Mouse (Mus musculus) midbrain, embryonic 12.5 days (tissue): ENCODE measurements around the gene Cdc34. TPM values are rescaled to one million over a fixed set of nuclear protein-coding genes. Genes with fewer than 3 reads are reported as not detected.
A peak's percentile ranks its signal among the peaks of the same experiment; 100 is the strongest.

ENCODE experiments used
- ATAC-seq: fragments of 200-750 bp; cut with Nextera tagmentation; 2 replicates; pipeline ENCODE4 v1.8.0; 2017; ENCODE audit warnings: low read depth, moderate TSS enrichment, moderate library complexity; ENCODE audit not compliant: low FRiP score
- H3K27ac ChIP-seq: fragments of 300-500 bp; sonication (generic); replicated peaks from 2 replicates; pipeline ENCODE4 v1.5.1; 2016; ENCODE audit warnings: mild to moderate bottlenecking
- H3K27me3 ChIP-seq: fragments of 300-500 bp; sonication (generic); 2 replicates; pipeline ENCODE4 v1.6.1; 2016; ENCODE audit warnings: mild to moderate bottlenecking
- H3K36me3 ChIP-seq: fragments of 300-500 bp; sonication (generic); 2 replicates; pipeline ENCODE4 v1.6.1; 2016
- H3K4me1 ChIP-seq: fragments of 300-500 bp; sonication (generic); 2 replicates; pipeline ENCODE4 v1.6.1; 2016
- H3K4me2 ChIP-seq: fragments of 300-500 bp; sonication (generic); replicated peaks from 2 replicates; pipeline ENCODE4 v1.6.1; 2016; ENCODE audit warnings: mild to moderate bottlenecking, moderate library complexity
- H3K4me3 ChIP-seq: fragments of 300-500 bp; sonication (generic); 2 replicates; pipeline ENCODE4 v1.5.1; 2016; ENCODE audit warnings: mild to moderate bottlenecking
- H3K9ac ChIP-seq: fragments of 300-500 bp; sonication (generic); replicated peaks from 2 replicates; pipeline ENCODE4 v1.6.1; 2016; ENCODE audit warnings: mild to moderate bottlenecking, moderate library complexity
- H3K9me3 ChIP-seq: fragments of 300-500 bp; sonication (generic); 2 replicates; pipeline ENCODE4 v1.6.1; 2016; ENCODE audit warnings: mild to moderate bottlenecking
- WGBS: fragments of 180-500 bp; shearing (Covaris S2); methylation state at CpG from one replicate; pipeline ENCODE4 v1.1.7; 2016; 5-methylcytosine and 5-hydroxymethylcytosine counted together
- polyA plus RNA-seq: library from polyadenylated mRNA; unstranded; fragments of >200 nt; fragmentation: Nextera tagmentation; extraction: Ambion mirVana; gene quantifications from 2 replicates; pipeline ENCODE4 v1.2.1, GENCODE M21; 2016

Gene Cdc34
- polyA plus RNA-seq, 1 experiment from 2014 or later = 156 TPM

- Histone ChIP-seq H3K4me2 (no peak overlapping the region), H3K36me3 (peaks cover 47% of the 10 kb centered on the region), H3K27ac (no peak overlapping the region), H3K27me3 (peaks cover 32% of the 10 kb centered on the region), H3K9ac (no peak overlapping the region), H3K4me3 (no peak overlapping the region), H3K9me3 (no peaks in the 10 kb centered on the region), H3K4me1 (peaks cover 15% of the 10 kb centered on the region)
- 13% methylated on average over 4 of the region's 6 CpGs for WGBS
- no peak for ATAC-seq
These were observed 30.6 kb downstream of the Cdc34 start for GRCm38 (mm10) chr10:79712499-79713126.

- no peak for ATAC-seq
- Histone ChIP-seq H3K27ac (no peak overlapping the region), H3K4me2 (no peak overlapping the region), H3K4me3 (no peak overlapping the region), H3K9me3 (no peaks in the 10 kb centered on the region), H3K9ac (no peak overlapping the region), H3K36me3 (peaks cover 43% of the 10 kb centered on the region), H3K4me1 (peaks cover 18% of the 10 kb centered on the region), H3K27me3 (peaks cover 38% of the 10 kb centered on the region)
- 38% methylated on average over 1 of the region's 1 CpGs for WGBS
These were observed 31.2 kb downstream of the Cdc34 start for GRCm38 (mm10) chr10:79713163-79713562.

- peaks cover 56% of the 10 kb centered on the region for H3K27me3 ChIP-seq
- H3K27ac ChIP-seq = no peak overlapping the region
- WGBS = 77% methylated on average over 4 of the region's 4 CpGs
- H3K36me3 ChIP-seq = peaks cover 24% of the 10 kb centered on the region
- peaks cover 18% of the 10 kb centered on the region for H3K4me1 ChIP-seq
- H3K9ac ChIP-seq = no peak overlapping the region
- no peak overlapping the region for H3K4me2 ChIP-seq
- no peak overlapping the region for H3K4me3 ChIP-seq
- no peak for ATAC-seq
- H3K9me3 ChIP-seq = no peaks in the 10 kb centered on the region
These were observed 33.0 kb downstream of the Cdc34 start for GRCm38 (mm10) chr10:79714996-79715395.

- H3K27me3 ChIP-seq = peaks cover 62% of the 10 kb centered on the region
These were observed 34.4 kb downstream of the Cdc34 start, which contains the start of gene Hcn2 for GRCm38 (mm10) chr10:79716254-79716987. Gene Hcn2, plus strand, starts transcription at chr10:79716634.

GRCm38 (mm10) chr10:79716988-79717355 lies 35.0 kb downstream of the Cdc34 start:
- Histone ChIP-seq H3K9ac (peak overlapping the region; percentile 58), H3K4me2 (peak overlapping the region; percentile 95), H3K27me3 (peaks cover 62% of the 10 kb centered on the region), H3K9me3 (no peaks in the 10 kb centered on the region), H3K4me1 (peaks cover 18% of the 10 kb centered on the region), H3K27ac (no peak overlapping the region), H3K36me3 (peaks cover 4% of the 10 kb centered on the region), H3K4me3 (peak overlapping the region; percentile 64)
- 0 out of 2 replicates have a peak, but pooled peaks have one; percentile 21 for ATAC-seq
- under 1% methylated on average over 39 of the region's 44 CpGs for whole genome bisulfite sequencing

More at GRCm38 (mm10) chr10:79716254-79716987, 34.4 kb downstream of the Cdc34 start, which contains the start of gene Hcn2:
- H3K36me3 ChIP-seq = peaks cover 10% of the 10 kb centered on the region
- H3K9me3 ChIP-seq = no peaks in the 10 kb centered on the region
- H3K27ac ChIP-seq = no peak within 1 kb of the TSS
- peak within 1 kb of the TSS; percentile 58 for H3K9ac ChIP-seq
- H3K4me1 ChIP-seq = peaks cover 18% of the 10 kb centered on the region
- peak within 1 kb of the TSS; percentile 95 for H3K4me2 ChIP-seq
- ATAC-seq = peak; percentile 48
- peak within 1 kb of the TSS; percentile 64 for H3K4me3 ChIP-seq
- WGBS = 3% methylated on average over 26 of the region's 91 CpGs

GRCm38 (mm10) chr10:79717640-79718357 lies 35.8 kb downstream of the Cdc34 start:
- Histone ChIP-seq H3K27me3 (peaks cover 62% of the 10 kb centered on the region), H3K36me3 (no peaks in the 10 kb centered on the region; the same call in 1 of the 2 replicates), H3K4me2 (peak overlapping the region; percentile 95), H3K4me1 (peaks cover 18% of the 10 kb centered on the region), H3K4me3 (peak overlapping the region; percentile 64), H3K9me3 (no peaks in the 10 kb centered on the region), H3K27ac (no peak overlapping the region), H3K9ac (peak overlapping the region; percentile 58; the same call in 1 of the 2 replicates)
- ATAC-seq = no peak
- WGBS = 5% methylated on average over 43 of the region's 43 CpGs

- Histone ChIP-seq H3K4me3 (no peak overlapping the region), H3K9ac (no peak overlapping the region), H3K9me3 (no peaks in the 10 kb centered on the region), H3K27me3 (peaks cover 45% of the 10 kb centered on the region), H3K4me1 (peaks cover 16% of the 10 kb centered on the region), H3K4me2 (no peak overlapping the region), H3K36me3 (no peaks in the 10 kb centered on the region), H3K27ac (no peak overlapping the region)
- 68% methylated on average over 5 of the region's 5 CpGs for WGBS
- no peak for ATAC-seq
These were observed 39.1 kb downstream of the Cdc34 start for GRCm38 (mm10) chr10:79721089-79721488.

GRCm38 (mm10) chr10:79723047-79723446 lies 41.1 kb downstream of the Cdc34 start:
- Histone ChIP-seq H3K27ac (no peak overlapping the region), H3K9me3 (no peaks in the 10 kb centered on the region), H3K36me3 (0 out of 2 replicates have a peak, but pooled peaks cover 3% of the 10 kb centered on the region), H3K4me3 (no peak overlapping the region), H3K4me1 (no peaks in the 10 kb centered on the region), H3K9ac (no peak overlapping the region), H3K4me2 (no peak overlapping the region), H3K27me3 (peaks cover 26% of the 10 kb centered on the region)
- 61% methylated on average over 6 of the region's 6 CpGs for whole genome bisulfite sequencing
- no peak for ATAC-seq

GRCm38 (mm10) chr10:79723692-79724091 lies 41.7 kb downstream of the Cdc34 start:
- 0 out of 2 replicates have a peak, but pooled peaks cover 3% of the 10 kb centered on the region for H3K36me3 ChIP-seq
- H3K9ac ChIP-seq = no peak overlapping the region
- peaks cover 19% of the 10 kb centered on the region for H3K27me3 ChIP-seq
- H3K27ac ChIP-seq = no peak overlapping the region
- H3K9me3 ChIP-seq = no peaks in the 10 kb centered on the region
- 89% methylated on average over 7 of the region's 7 CpGs for WGBS
- no peak overlapping the region for H3K4me2 ChIP-seq
- H3K4me1 ChIP-seq = no peaks in the 10 kb centered on the region
- ATAC-seq = no peak
- H3K4me3 ChIP-seq = no peak overlapping the region

GRCm38 (mm10) chr10:79726090-79726489 lies 44.1 kb downstream of the Cdc34 start:
- WGBS = 35% methylated on average over 11 of the region's 11 CpGs
- Histone ChIP-seq H3K36me3 (0 out of 2 replicates have a peak, but pooled peaks cover 3% of the 10 kb centered on the region), H3K9ac (no peak overlapping the region), H3K9me3 (no peaks in the 10 kb centered on the region), H3K4me2 (no peak overlapping the region), H3K27ac (no peak overlapping the region), H3K27me3 (no peaks in the 10 kb centered on the region; the same call in 1 of the 2 replicates), H3K4me3 (no peak overlapping the region), H3K4me1 (no peaks in the 10 kb centered on the region)
- 0 out of 2 replicates have a peak, but pooled peaks have one; percentile 38 for ATAC-seq

GRCm38 (mm10) chr10:79728323-79729249 lies 46.6 kb downstream of the Cdc34 start:
- peaks cover 4% of the 10 kb centered on the region; the same call in 1 of the 2 replicates for H3K9me3 ChIP-seq
- no peak overlapping the region for H3K4me3 ChIP-seq
- no peak overlapping the region for H3K4me2 ChIP-seq
- ATAC-seq = no peak
- no peak overlapping the region for H3K9ac ChIP-seq
- WGBS = 73% methylated on average over 28 of the region's 28 CpGs
- no peak overlapping the region for H3K27ac ChIP-seq
- no peaks in the 10 kb centered on the region for H3K4me1 ChIP-seq
- H3K36me3 ChIP-seq = peaks cover 4% of the 10 kb centered on the region; the same call in 1 of the 2 replicates
- no peaks in the 10 kb centered on the region; the same call in 1 of the 2 replicates for H3K27me3 ChIP-seq
